Mouse (Mus musculus) ES-E14 (cell line): ENCODE data around the gene Nos2.

Experiments used
- CHD2 ChIP-seq: IDR thresholded peaks from 2 replicates; pipeline ENCODE4 v1.6.1; 2014; ENCODE audit warnings: mild to moderate bottlenecking, low read depth, low read length, inconsistent platforms
- HCFC1 ChIP-seq: IDR thresholded peaks from 2 replicates; pipeline ENCODE4 v1.6.1; 2012; ENCODE audit warnings: low read length, inconsistent platforms, borderline replicate concordance; ENCODE audit not compliant: insufficient read depth
- MAFK ChIP-seq: IDR thresholded peaks from 2 replicates; pipeline ENCODE4 v1.6.1; 2014; ENCODE audit warnings: mild to moderate bottlenecking, low read depth, low read length, inconsistent platforms; ENCODE audit not compliant: insufficient read depth
- ZC3H11A ChIP-seq: IDR thresholded peaks from 2 replicates; pipeline ENCODE4 v1.6.1; 2012; ENCODE audit warnings: low read depth, mild to moderate bottlenecking, inconsistent platforms, low read length, borderline replicate concordance
- ZNF384 ChIP-seq: IDR thresholded peaks from 2 replicates; pipeline ENCODE4 v1.6.1; 2012; ENCODE audit warnings: low read depth, low read length, inconsistent platforms

GRCm38 (mm10) chr11:79005578-79006394 lies 85.2 kb downstream of the Nos2 start:
- TF ChIP-seq CHD2, result no peak
- TF ChIP-seq HCFC1, result no peak
- TF ChIP-seq MAFK, result no peak
- no peak for TF ChIP-seq ZC3H11A
- no peak for TF ChIP-seq ZNF384
